Mouse (Mus musculus): ENCODE data around the gene Slc19a1. TPM values are rescaled to one million over a fixed set of nuclear protein-coding genes. Genes with fewer than 3 reads are reported as not detected.

Gene Slc19a1
- polyA plus RNA-seq (2012; fragmentation: generic; extraction: Trizol), result 10 to 100 TPM; 19.0 to 20.8 TPM

DNA sequence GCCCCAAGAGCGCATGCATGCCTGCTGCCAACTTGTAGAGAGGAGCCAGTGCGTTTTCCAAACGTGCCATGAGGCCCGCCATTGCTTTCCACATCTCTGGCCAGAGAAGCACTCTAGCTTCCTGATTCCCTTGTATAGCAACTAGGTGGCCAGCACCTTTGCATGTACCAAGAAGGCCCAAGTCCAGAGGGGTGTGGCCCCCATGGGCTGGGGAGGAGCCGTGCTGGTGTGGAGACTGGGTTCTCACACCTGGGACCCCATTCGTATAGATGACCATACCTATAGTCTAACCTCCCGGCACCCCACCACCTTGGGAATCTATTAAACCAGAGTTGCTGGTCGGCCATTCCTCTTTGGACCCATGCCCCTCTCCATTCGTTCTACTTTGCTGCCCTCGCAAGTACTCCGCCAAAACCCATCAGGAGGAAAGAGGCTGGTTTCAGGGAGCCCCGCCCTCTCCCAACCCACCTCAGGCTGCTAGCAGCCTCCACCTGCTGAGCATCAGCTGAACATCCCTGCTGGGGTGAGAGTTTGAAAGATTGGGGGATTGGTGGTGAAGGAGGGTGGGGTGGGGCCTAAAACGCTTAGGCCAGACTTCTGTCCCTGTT is at the start of gene Slc19a1:
Gene Slc19a1, plus strand, starts transcription at position 474 of the 608 bp plus-strand sequence.

Other genes with a start within 250 kb of the Slc19a1 start
- gene Pcbp3, start 70.4 kb upstream of the Slc19a1 start, polyA plus RNA-seq (2012; fragmentation: generic; extraction: Trizol), result 10 to 100 TPM; 13.2 to 14.4 TPM
- 10 to 100 TPM; 22.4 to 75.0 TPM for gene Col18a1, start 134.3 kb downstream of the Slc19a1 start, polyA plus RNA-seq (2012; fragmentation: generic; extraction: Trizol)
- 100 to 1,000 TPM in 1 of 2 experiments, 10 to 100 TPM in 1; 38.7 to 126 TPM for gene Pofut2, start 227.0 kb downstream of the Slc19a1 start, polyA plus RNA-seq (2012; fragmentation: generic; extraction: Trizol)